Comparison of ENCODE assay signal across 10 mouse cellular contexts in genomic region chr15:79823588-79824280, GRCm38 (mm10). TPM values are rescaled to one million over a fixed set of nuclear protein-coding genes. Genes with fewer than 3 reads are reported as not detected.
A peak's percentile ranks its signal among the peaks of the same experiment; 100 is the strongest.
DNase-seq lines count a peak whose midpoint lies in the region; ATAC-seq and TF ChIP-seq lines count a peak whose summit lies in the region.
"Had no signal": no experiment of that assay in that cellular context is flagged by ENCODE, and none has a peak within 500 bp of the region (broad histone marks: within the 10 kb centered on the region; RNA-seq: fewer than 3 reads in every experiment).

No protein-coding gene starts in this region.

- H3K4me1 ChIP-seq in intestine, postnatal 0 days (replicated peaks; ENCODE audit: control insufficient read depth, insufficient read depth, low read length) = no peaks in the 10 kb centered on the region
- peaks cover 45% of the 10 kb centered on the region for H3K4me1 ChIP-seq in forebrain, embryonic 13.5 days

- H3K36me3 ChIP-seq in intestine, postnatal 0 days (ENCODE audit: control insufficient read depth, insufficient read depth) = peaks cover 5% of the 10 kb centered on the region; the same call in 1 of the 2 replicates
- H3K36me3 ChIP-seq in forebrain, embryonic 13.5 days (ENCODE audit: poor library complexity, severe bottlenecking) = peaks cover 42% of the 10 kb centered on the region

- peak; percentile 75 for DNase-seq in adrenal gland, postnatal 10 days
- DNase-seq in adrenal gland, postnatal 4 days (ENCODE audit: low spot score in 2 of 2) = no peak
- peak; percentile 66 for DNase-seq in ovary, postnatal 36 days (ENCODE audit: low spot score)
- DNase-seq in ovary, postnatal 14 days (ENCODE audit: low spot score) = no peak
- DNase-seq in skeletal muscle tissue, adult 2 months (ENCODE audit: low read depth, low spot score) = peak; percentile 57
- no peak for DNase-seq in thymus, postnatal 0 days (ENCODE audit: low spot score)

- no peak overlapping the region for H3K9ac ChIP-seq in intestine, postnatal 0 days (ENCODE audit: low read depth, low read length)
- no peak overlapping the region for H3K9ac ChIP-seq in forebrain, embryonic 13.5 days

- no peak overlapping the region for H3K4me3 ChIP-seq in intestine, postnatal 0 days (ENCODE audit: low read depth, low read length)
- H3K4me3 ChIP-seq in forebrain, embryonic 13.5 days = no peak overlapping the region
- H3K4me3 ChIP-seq: myocyte had no signal

- WGBS in intestine, postnatal 0 days = 55% methylated on average over 19 of the region's 19 CpGs
- WGBS in forebrain, embryonic 13.5 days = 76% methylated on average over 19 of the region's 19 CpGs

- H3K27ac ChIP-seq in intestine, postnatal 0 days (ENCODE audit: low read depth, low read length) = no peak overlapping the region
- no peak overlapping the region for H3K27ac ChIP-seq in forebrain, embryonic 13.5 days

- no peak; the same call in 1 of the 2 replicates for TF ChIP-seq CTCF in intestine, postnatal 0 days (IDR thresholded peaks at IDR 0.05; ENCODE audit: low read depth)

- H3K9me3 ChIP-seq in intestine, postnatal 0 days (ENCODE audit: control insufficient read depth) = no peaks in the 10 kb centered on the region
- peaks cover 4% of the 10 kb centered on the region; the same call in 1 of the 2 replicates for H3K9me3 ChIP-seq in forebrain, embryonic 13.5 days (replicated peaks)

- ATAC-seq in intestine, postnatal 0 days = peak; percentile 46
- ATAC-seq in forebrain, embryonic 13.5 days = no peak

- H3K27me3 ChIP-seq in intestine, postnatal 0 days (replicated peaks; ENCODE audit: control insufficient read depth, insufficient read depth, low read length) = no peaks in the 10 kb centered on the region
- no peaks in the 10 kb centered on the region for H3K27me3 ChIP-seq in forebrain, embryonic 13.5 days

- H3K4me2 ChIP-seq in intestine, postnatal 0 days (replicated peaks; ENCODE audit: low read depth) = no peak overlapping the region
- H3K4me2 ChIP-seq in forebrain, embryonic 13.5 days = no peak overlapping the region

RNA-seq across cellular contexts. Expression of gene Npcd, which starts 10.3 kb away (rescaled TPM):
- 1 to 10 TPM; 1.2 to 1.7 TPM for total RNA-seq in adrenal gland, postnatal 10 days (2021)
- total RNA-seq in adrenal gland, postnatal 4 days (2021) = 1 to 10 TPM; 3.7 to 4.2 TPM
- polyA plus RNA-seq in intestine, postnatal 0 days (2015; fragmentation: Nextera tagmentation; extraction: Ambion mirVana) = 0.61 TPM in 1 of 2 replicates, not detected in the other
- not detected in 2 replicates for polyA plus RNA-seq in forebrain, embryonic 13.5 days (2015; fragmentation: Nextera tagmentation; extraction: Ambion mirVana)
- not detected in 2 replicates for polyA plus RNA-seq in thymus, postnatal 0 days (2015; fragmentation: Nextera tagmentation; extraction: Ambion mirVana)
- polyA plus RNA-seq: C2C12 had no signal

RNA-seq across cellular contexts. Expression of gene Cbx6, which starts 10.8 kb away (rescaled TPM):
- total RNA-seq in adrenal gland, postnatal 10 days (2021) = 10 to 100 TPM; 58.8 to 68.4 TPM
- 100 to 1,000 TPM; 105 TPM for total RNA-seq in adrenal gland, postnatal 4 days (2021)
- 13.8 and 15.7 TPM in 2 replicates for polyA plus RNA-seq in intestine, postnatal 0 days (2015; fragmentation: Nextera tagmentation; extraction: Ambion mirVana)
- 39.0 and 43.8 TPM in 2 replicates for polyA plus RNA-seq in forebrain, embryonic 13.5 days (2015; fragmentation: Nextera tagmentation; extraction: Ambion mirVana)
- polyA plus RNA-seq in thymus, postnatal 0 days (2015; fragmentation: Nextera tagmentation; extraction: Ambion mirVana) = 54.9 and 55.9 TPM in 2 replicates

RNA-seq across cellular contexts. Expression of gene Nptxr, which starts 19.2 kb away (rescaled TPM):
- 1 to 10 TPM; 8.2 to 9.5 TPM for total RNA-seq in adrenal gland, postnatal 10 days (2021)
- 10 to 100 TPM; 17.2 to 17.3 TPM for total RNA-seq in adrenal gland, postnatal 4 days (2021)
- 1.2 and 1.6 TPM in 2 replicates for polyA plus RNA-seq in intestine, postnatal 0 days (2015; fragmentation: Nextera tagmentation; extraction: Ambion mirVana)
- 7.9 and 8.3 TPM in 2 replicates for polyA plus RNA-seq in forebrain, embryonic 13.5 days (2015; fragmentation: Nextera tagmentation; extraction: Ambion mirVana)
- 2.0 and 2.3 TPM in 2 replicates for polyA plus RNA-seq in thymus, postnatal 0 days (2015; fragmentation: Nextera tagmentation; extraction: Ambion mirVana)

RNA-seq across cellular contexts. Expression of gene Dnal4, which starts 46.1 kb away (rescaled TPM):
- total RNA-seq in adrenal gland, postnatal 10 days (2021) = 10 to 100 TPM; 16.1 to 19.5 TPM
- total RNA-seq in adrenal gland, postnatal 4 days (2021) = 10 to 100 TPM; 25.3 to 25.6 TPM
- polyA plus RNA-seq in intestine, postnatal 0 days (2015; fragmentation: Nextera tagmentation; extraction: Ambion mirVana) = 19.5 and 20.1 TPM in 2 replicates
- polyA plus RNA-seq in forebrain, embryonic 13.5 days (2015; fragmentation: Nextera tagmentation; extraction: Ambion mirVana) = 90.6 and 94.0 TPM in 2 replicates
- polyA plus RNA-seq in thymus, postnatal 0 days (2015; fragmentation: Nextera tagmentation; extraction: Ambion mirVana) = 39.6 and 42.7 TPM in 2 replicates

Comparison
In these comparisons a context has a peak if more than half of its experiments do, and no peak if none do; other contexts are left out.
1. DNase-seq: peak in adrenal gland, postnatal 10 days (single experiment), ovary, postnatal 36 days (single experiment) and skeletal muscle tissue, adult 2 months (single experiment); none in adrenal gland, postnatal 4 days (0 of 2), ovary, postnatal 14 days (single experiment) and thymus, postnatal 0 days (single experiment).